Mouse (Mus musculus) E14TG2a.4 (cell line): ENCODE measurements at regions not wholly inside any gene's neighbourhood (a gene's known extent, or its start where the extent isn't known, plus 50 kb on each side); places are given as distances from the start of the nearest gene placed in this dataset.

Source experiments
- CTCF ChIP-seq: conservative IDR thresholded peaks from 2 replicates; pipeline ENCODE4 v1.5.1; 2014; ENCODE audit warnings: low read length
- NANOG ChIP-seq: IDR thresholded peaks from 2 replicates; pipeline ENCODE4 v1.6.1; 2014; ENCODE audit warnings: borderline replicate concordance, low read length, mixed read lengths

DNA sequence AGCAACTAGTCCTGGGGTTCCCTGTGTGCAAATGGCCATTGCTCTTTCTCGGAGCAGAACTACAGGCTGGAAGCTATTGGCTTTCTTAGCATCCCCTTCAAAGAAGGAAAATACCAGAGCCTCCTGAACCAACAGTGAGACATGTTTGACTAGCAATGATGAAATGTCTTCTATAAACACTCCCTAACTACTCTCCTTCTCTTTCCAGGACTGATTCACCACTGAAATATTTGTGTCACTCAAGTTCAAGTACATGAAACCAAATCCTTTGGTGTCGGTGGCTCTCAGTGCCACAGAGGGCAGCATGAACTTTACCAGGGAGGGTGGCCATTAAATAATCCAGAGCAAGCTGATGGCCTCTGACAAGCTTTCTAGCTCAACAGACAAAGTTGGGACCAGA lies 270.0 kb downstream of the Osr1 start:
- no peak for TF ChIP-seq CTCF
- TF ChIP-seq NANOG, result no peak
